Mouse (Mus musculus) layer of hippocampus, adult 2 months (tissue): ENCODE results near the gene Slc30a10. TPM values are rescaled to one million over a fixed set of nuclear protein-coding genes. Genes with fewer than 3 reads are reported as not detected.

Experiments used
- DNase-seq, 2 experiments: peaks; one replicate each; pipeline ENCODE4 v3.0.0; 2022; ENCODE audit warnings: low spot score in 2 of 2
- H3K27ac ChIP-seq: fragments of 200-600 bp; 2 replicates; pipeline ENCODE4 v1.8.1; 2022
- H3K4me3 ChIP-seq: fragments of 200-600 bp; 2 replicates; pipeline ENCODE4 v1.8.1; 2022; ENCODE audit warnings: mild to moderate bottlenecking
- CTCF ChIP-seq: fragments of 200-600 bp; conservative IDR thresholded peaks from 2 replicates; pipeline ENCODE4 v1.8.1; 2022; ENCODE audit warnings: antibody characterized with exemption, mild to moderate bottlenecking, moderate library complexity
- total RNA-seq, 2 experiments: library from RNA; stranded (reverse); gene quantifications; 2 replicates each; pipeline ENCODE4 v1.2.3; 2021

Slc30a10 gene
- total RNA-seq, 2 experiments from 2014 or later, result 8.5 to 9.0 TPM

- DNase-seq, result no peak
- H3K4me3 ChIP-seq, result no peak overlapping the region
- H3K27ac ChIP-seq, result no peak overlapping the region
- no peak for TF ChIP-seq CTCF
Observed at GRCm38 (mm10) chr1:185479861-185480260, 25.2 kb downstream of the Slc30a10 start.

GRCm38 (mm10) chr1:185482001-185482761 lies 27.5 kb downstream of the Slc30a10 start:
- peak; percentile 37 to 58 for DNase-seq

GRCm38 (mm10) chr1:185482762-185483161 lies 28.1 kb downstream of the Slc30a10 start:
- H3K4me3 ChIP-seq, result no peak overlapping the region
- no peak for DNase-seq
- TF ChIP-seq CTCF, result no peak
- peak overlapping the region; percentile 68 for H3K27ac ChIP-seq

More at GRCm38 (mm10) chr1:185482001-185482761, 27.5 kb downstream of the Slc30a10 start:
- Histone ChIP-seq H3K27ac (peak overlapping the region; percentile 68), H3K4me3 (peak overlapping the region; percentile 36)
- TF ChIP-seq CTCF, result no peak

DNA sequence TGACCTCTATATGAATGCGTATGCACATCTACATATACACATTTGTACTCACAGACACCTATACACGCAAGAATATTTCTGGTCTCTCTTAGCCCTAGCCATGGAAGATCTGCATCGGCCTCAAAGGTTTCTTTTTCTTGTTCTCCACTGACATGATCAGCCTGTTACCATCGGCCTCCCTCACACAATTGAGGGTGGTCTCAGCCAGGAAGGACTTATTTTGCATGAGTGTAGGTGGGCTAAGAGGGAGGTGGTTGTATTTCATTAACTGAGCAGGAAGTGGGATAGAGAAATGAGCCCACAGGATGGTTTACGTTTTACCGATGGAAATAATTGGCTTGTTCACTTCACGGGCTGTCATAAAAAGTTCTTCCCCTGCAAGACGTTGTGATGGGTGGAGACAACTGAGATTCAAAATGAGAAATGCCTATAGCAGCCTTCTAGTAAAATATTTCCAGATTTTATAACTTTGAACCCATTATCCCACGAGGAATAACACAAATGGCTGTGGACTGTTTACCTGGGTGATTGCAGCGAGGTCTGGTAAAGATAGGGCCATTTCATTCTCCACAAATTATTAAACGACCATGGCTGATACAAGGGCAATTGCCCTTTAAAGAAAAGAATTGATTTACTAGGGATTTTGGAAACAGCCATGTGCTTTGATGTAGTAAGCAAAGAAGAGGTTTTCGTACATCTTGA lies 28.9 kb downstream of the Slc30a10 start:
- H3K27ac ChIP-seq, result no peak overlapping the region
- no peak for TF ChIP-seq CTCF
- no peak for DNase-seq

GRCm38 (mm10) chr1:185484281-185484680 lies 29.6 kb downstream of the Slc30a10 start:
- Histone ChIP-seq H3K27ac (peak overlapping the region; percentile 32; the same call in 1 of the 2 replicates), H3K4me3 (peak overlapping the region; percentile 15; the same call in 1 of the 2 replicates)
- DNase-seq, result no peak
- TF ChIP-seq CTCF, result no peak

More for the DNA sequence above, 28.9 kb downstream of the Slc30a10 start:
- no peak overlapping the region for H3K4me3 ChIP-seq

DNA sequence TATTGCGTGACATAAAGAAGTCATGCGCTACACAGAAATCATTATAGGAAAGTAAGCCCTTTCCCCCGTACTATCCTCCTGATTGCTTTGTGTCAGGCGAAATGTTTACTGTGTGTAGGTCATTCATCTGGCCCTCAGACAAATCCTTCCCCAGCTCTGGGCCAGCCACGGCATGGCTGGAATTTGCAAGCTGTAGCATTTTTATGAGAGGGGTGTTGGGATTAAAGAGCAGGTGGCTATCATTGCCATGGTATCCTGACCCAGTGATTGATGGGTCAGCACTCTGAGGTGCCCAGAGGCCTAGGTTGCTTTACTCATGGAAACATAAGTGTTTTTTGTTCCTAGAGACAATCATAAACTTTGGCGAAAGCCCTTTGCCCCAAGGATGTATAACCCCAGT lies 35.2 kb downstream of the Slc30a10 start:
- no peak overlapping the region for H3K27ac ChIP-seq
- TF ChIP-seq CTCF, result no peak
- no peak for DNase-seq
- no peak overlapping the region for H3K4me3 ChIP-seq

- Histone ChIP-seq H3K4me3 (no peak overlapping the region), H3K27ac (no peak overlapping the region)
- TF ChIP-seq CTCF, result no peak
- no peak for DNase-seq
Observed at GRCm38 (mm10) chr1:185490603-185491002, 36.0 kb downstream of the Slc30a10 start.

DNA sequence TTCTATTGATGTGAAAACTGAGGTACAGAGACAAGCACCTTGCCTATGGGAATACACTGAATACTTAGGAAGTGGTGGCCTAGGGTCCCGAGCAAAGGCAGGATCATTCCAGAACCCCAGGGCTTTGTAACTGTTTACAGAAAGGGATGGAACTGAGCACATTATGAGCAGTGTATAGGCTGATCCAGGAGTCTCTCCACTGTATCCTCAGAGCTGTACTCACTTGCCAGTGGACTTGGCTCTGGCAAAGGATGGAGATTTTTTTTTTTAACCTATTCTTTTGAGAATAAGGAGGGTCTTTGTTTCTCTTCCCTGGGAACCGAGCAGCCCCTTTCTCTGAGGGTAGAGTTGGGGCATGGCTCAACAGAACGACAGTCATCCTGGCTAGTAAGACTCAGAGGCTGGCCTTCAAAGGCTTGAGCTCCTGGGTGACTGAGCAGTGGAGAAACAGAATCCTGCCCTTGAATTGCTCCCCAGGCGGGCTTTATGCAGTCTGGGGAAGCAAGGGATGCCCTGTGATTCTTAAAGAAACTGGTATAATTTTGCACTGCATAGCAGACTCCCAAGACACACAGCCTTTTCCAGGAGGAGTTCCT lies 38.9 kb downstream of the Slc30a10 start:
- TF ChIP-seq CTCF, result no peak

GRCm38 (mm10) chr1:185496791-185497460 lies 42.3 kb downstream of the Slc30a10 start:
- no peak overlapping the region for H3K4me3 ChIP-seq
- no peak for TF ChIP-seq CTCF
- DNase-seq, result no peak
- peak overlapping the region; percentile 48 for H3K27ac ChIP-seq

More for the DNA sequence above, 38.9 kb downstream of the Slc30a10 start:
- DNase-seq, result peak in 1 of 2 experiments; percentile 53
- Histone ChIP-seq H3K27ac (peak overlapping the region; percentile 83), H3K4me3 (no peak overlapping the region)

- Histone ChIP-seq H3K27ac (no peak overlapping the region), H3K4me3 (no peak overlapping the region)
- TF ChIP-seq CTCF, result no peak
- no peak for DNase-seq
Observed at GRCm38 (mm10) chr1:185500602-185501001, 46.0 kb downstream of the Slc30a10 start.

- peak; percentile 94 for TF ChIP-seq CTCF
- Histone ChIP-seq H3K4me3 (no peak overlapping the region), H3K27ac (0 out of 2 replicates have a peak overlapping the region, but pooled peaks have one; percentile 14)
- peak; percentile 39 to 72 for DNase-seq
Observed at GRCm38 (mm10) chr1:185501801-185502340, 47.2 kb downstream of the Slc30a10 start.

DNA sequence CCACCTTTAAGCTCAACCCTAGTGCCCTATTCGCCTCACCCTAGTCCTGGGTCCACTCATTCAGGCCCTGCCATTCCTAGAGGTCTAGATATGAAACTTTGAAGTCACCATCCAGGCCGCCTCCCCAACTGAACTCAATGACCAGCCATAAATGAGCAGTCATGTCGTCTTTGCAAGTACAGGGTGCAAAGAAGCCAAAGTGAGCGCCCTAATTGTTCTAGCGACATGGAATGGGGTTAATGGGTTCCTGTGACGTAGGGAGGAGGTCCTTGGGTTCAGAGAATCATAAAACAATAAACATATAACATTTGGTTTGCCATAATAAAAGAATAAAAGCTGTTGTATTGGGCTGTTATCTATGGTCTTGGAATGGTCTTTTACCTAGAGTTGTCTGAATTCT lies 47.9 kb downstream of the Slc30a10 start:
- TF ChIP-seq CTCF, result no peak
- H3K4me3 ChIP-seq, result no peak overlapping the region
- DNase-seq, result no peak
- H3K27ac ChIP-seq, result no peak overlapping the region
